Mouse (Mus musculus) kidney, embryonic 15.5 days (tissue): ENCODE measurements at regions not wholly inside any gene's neighbourhood (a gene's known extent, or its start where the extent isn't known, plus 50 kb on each side); places are given as distances from the start of the nearest gene placed in this dataset.

Source experiments
- ATAC-seq: fragments of 200-750 bp; cut with Nextera tagmentation; replicated peaks from 2 replicates; pipeline ENCODE4 v1.8.0; 2017; ENCODE audit warnings: moderate TSS enrichment; ENCODE audit not compliant: low FRiP score
- H3K27ac ChIP-seq: fragments of 300-500 bp; sonication (generic); 2 replicates; pipeline ENCODE4 v1.5.1; 2015; ENCODE audit warnings: mild to moderate bottlenecking, inconsistent platforms
- H3K27me3 ChIP-seq: fragments of 300-500 bp; sonication (generic); 2 replicates; pipeline ENCODE4 v1.6.1; 2015; ENCODE audit warnings: inconsistent platforms
- H3K36me3 ChIP-seq: fragments of 300-500 bp; sonication (generic); 2 replicates; pipeline ENCODE4 v1.6.1; 2015; ENCODE audit warnings: inconsistent platforms
- H3K4me1 ChIP-seq: fragments of 300-500 bp; sonication (generic); 2 replicates; pipeline ENCODE4 v1.6.1; 2015; ENCODE audit warnings: inconsistent platforms
- H3K4me2 ChIP-seq: fragments of 300-500 bp; sonication (generic); 2 replicates; pipeline ENCODE4 v1.6.1; 2015; ENCODE audit warnings: moderate library complexity, mild to moderate bottlenecking, inconsistent platforms
- H3K4me3 ChIP-seq: fragments of 300-500 bp; sonication (generic); replicated peaks from 2 replicates; pipeline ENCODE4 v1.5.1; 2015; ENCODE audit warnings: mild to moderate bottlenecking, inconsistent platforms
- H3K9ac ChIP-seq: fragments of 300-500 bp; sonication (generic); 2 replicates; pipeline ENCODE4 v1.6.1; 2015; ENCODE audit warnings: mild to moderate bottlenecking, inconsistent platforms
- H3K9me3 ChIP-seq: fragments of 300-500 bp; sonication (generic); replicated peaks from 2 replicates; pipeline ENCODE4 v1.6.1; 2016; ENCODE audit warnings: inconsistent platforms
- WGBS: fragments of 180-500 bp; shearing (Covaris S2); methylation state at CpG from one replicate; pipeline ENCODE4 v1.1.7; 2015; ENCODE audit warnings: mixed read lengths; 5-methylcytosine and 5-hydroxymethylcytosine counted together

DNA sequence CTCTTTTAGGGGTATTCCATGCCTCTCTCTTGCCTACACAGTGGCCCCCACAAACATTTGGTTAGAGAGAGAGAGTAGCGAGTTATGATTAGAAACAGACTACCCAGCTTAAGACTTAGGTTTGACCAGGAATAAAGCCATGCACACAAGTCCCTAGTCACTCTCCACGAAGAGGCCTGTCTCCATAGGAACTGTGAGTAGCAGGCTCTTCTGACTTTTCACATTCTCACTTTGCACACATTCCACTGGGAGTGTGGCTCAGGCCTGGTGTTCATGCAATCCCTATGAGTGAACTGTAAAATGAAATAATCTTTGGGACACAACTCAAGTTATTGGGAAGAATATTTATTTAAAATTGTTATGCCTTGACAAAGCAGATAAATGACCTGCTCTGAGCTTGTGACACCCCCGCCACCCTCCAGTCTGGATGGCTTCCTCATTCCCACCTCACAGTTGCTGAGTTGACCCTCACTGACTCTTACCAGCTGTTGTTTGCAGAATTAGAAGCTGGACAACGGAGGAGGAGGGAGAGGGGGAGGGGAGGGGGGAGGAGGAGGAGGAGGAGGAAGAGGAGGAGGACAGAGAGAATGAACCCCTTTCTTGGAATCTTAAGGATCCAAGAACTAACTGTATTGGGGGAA, 78.7 kb upstream of the Egln3 start:
- Histone ChIP-seq H3K4me3 (no peak overlapping the region), H3K9me3 (no peaks in the 10 kb centered on the region), H3K9ac (no peak overlapping the region), H3K27me3 (no peaks in the 10 kb centered on the region), H3K36me3 (no peaks in the 10 kb centered on the region), H3K4me2 (no peak overlapping the region), H3K27ac (no peak overlapping the region), H3K4me1 (no peaks in the 10 kb centered on the region)
- 57% methylated on average over 4 of the region's 4 CpGs for WGBS
- ATAC-seq: no peak

DNA sequence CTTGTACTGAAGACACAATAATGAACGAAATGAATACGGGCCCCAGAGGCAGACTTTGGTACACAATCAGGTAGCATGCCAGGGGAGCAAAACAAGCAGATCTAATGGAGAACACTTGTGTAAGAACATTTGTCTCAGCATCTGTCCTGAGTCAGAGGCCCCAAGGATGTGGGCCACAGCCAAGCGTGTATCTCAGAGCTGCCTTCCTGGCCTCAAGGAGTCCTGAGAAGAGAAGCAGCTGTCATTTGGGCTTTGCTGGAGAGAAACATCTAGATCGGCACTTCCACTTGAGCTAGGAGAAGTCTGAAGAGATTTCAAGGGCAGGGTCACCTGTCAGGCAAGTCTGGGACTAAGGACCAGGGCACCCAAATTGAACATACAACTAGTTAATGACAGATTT, 76.8 kb upstream of the Egln3 start:
- Histone ChIP-seq H3K36me3 (no peaks in the 10 kb centered on the region), H3K4me2 (no peak overlapping the region), H3K4me3 (no peak overlapping the region), H3K9me3 (no peaks in the 10 kb centered on the region), H3K9ac (no peak overlapping the region), H3K27ac (no peak overlapping the region), H3K4me1 (no peaks in the 10 kb centered on the region), H3K27me3 (no peaks in the 10 kb centered on the region)
- 76% methylated on average over 4 of the region's 4 CpGs for WGBS
- no peak for ATAC-seq

DNA sequence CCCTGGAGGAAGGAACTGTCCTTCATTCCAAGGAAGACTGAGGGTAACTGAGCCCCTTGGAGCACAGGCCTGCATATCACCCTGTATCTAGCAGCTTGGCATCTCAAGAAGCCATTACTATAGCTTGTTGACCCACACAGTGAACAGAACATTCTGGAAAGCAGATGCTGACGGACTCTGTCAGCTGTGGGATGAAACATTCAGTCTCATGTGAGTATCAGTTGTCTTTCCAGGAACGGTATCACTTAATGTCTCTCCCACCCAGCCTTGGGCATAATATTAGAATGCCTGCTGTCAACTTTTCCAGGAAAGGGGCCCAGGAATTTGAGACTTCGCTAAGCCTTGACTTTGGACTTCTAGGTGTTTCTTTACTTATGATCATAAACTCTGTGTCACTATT, 76.3 kb upstream of the Egln3 start:
- no peak for ATAC-seq
- WGBS: 70% methylated on average over 3 of the region's 3 CpGs
- Histone ChIP-seq H3K36me3 (no peaks in the 10 kb centered on the region), H3K27me3 (no peaks in the 10 kb centered on the region), H3K9ac (no peak overlapping the region), H3K4me2 (no peak overlapping the region), H3K4me1 (no peaks in the 10 kb centered on the region), H3K27ac (no peak overlapping the region), H3K9me3 (no peaks in the 10 kb centered on the region), H3K4me3 (no peak overlapping the region)

GRCm38 (mm10) chr12:54276978-54277537, 73.4 kb upstream of the Egln3 start:
- Histone ChIP-seq H3K4me2 (no peak overlapping the region), H3K36me3 (no peaks in the 10 kb centered on the region), H3K27me3 (no peaks in the 10 kb centered on the region), H3K27ac (no peak overlapping the region), H3K9ac (no peak overlapping the region), H3K9me3 (no peaks in the 10 kb centered on the region), H3K4me3 (no peak overlapping the region), H3K4me1 (no peaks in the 10 kb centered on the region)
- 55% methylated on average over 7 of the region's 7 CpGs for WGBS
- no peak for ATAC-seq

DNA sequence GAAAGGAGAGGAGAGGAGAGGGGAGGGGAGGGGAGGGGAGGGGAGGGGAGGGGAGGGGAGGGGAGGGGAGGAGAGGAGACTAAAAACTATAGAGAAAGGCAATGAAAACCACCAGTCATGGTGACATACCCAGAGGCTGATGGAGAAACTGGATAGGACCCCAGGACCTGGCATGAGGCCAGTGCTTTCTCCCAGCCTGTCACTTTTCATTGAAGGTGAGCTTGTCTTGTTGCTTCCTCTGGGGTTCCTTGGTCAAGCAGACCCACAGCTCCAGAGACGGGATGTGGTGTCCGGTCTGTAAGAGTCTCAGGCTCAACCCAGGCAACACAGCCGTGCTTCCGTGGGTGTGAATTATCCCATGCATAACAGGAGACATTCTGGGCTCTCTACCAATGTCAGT, 69.8 kb upstream of the Egln3 start:
- H3K4me2 ChIP-seq: no peak overlapping the region
- H3K4me3 ChIP-seq: no peak overlapping the region
- ATAC-seq: no peak
- no peaks in the 10 kb centered on the region for H3K36me3 ChIP-seq
- H3K27me3 ChIP-seq: no peaks in the 10 kb centered on the region
- H3K9me3 ChIP-seq: no peaks in the 10 kb centered on the region
- no peaks in the 10 kb centered on the region for H3K4me1 ChIP-seq
- no peak overlapping the region for H3K27ac ChIP-seq
- WGBS: 77% methylated on average over 4 of the region's 4 CpGs
- H3K9ac ChIP-seq: no peak overlapping the region

DNA sequence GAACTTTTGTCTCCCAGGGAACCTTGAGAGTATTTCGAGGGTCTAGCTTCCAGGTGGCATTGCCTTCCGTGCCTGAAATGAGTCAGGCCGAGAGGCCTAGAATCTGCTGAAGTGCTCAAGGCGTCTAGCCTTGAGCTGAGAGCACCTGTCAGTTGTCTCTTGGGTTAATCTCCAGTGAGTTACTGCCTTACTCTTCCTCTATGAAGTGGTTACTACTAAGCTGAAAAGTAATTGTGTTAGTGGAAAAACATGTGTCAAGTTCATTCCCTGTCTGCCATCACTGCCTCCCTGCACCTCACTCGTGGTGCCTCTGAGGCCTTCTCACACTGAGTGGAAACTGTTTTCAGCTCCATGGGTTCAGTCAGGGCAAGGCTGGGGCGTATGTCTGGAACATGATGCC, 69.0 kb upstream of the Egln3 start:
- 85% methylated on average over 6 of the region's 6 CpGs for WGBS

GRCm38 (mm10) chr12:54272226-54272625, 68.6 kb upstream of the Egln3 start:
- no peaks in the 10 kb centered on the region for H3K4me1 ChIP-seq
- no peaks in the 10 kb centered on the region for H3K36me3 ChIP-seq
- H3K4me2 ChIP-seq: no peak overlapping the region
- no peak overlapping the region for H3K27ac ChIP-seq
- H3K4me3 ChIP-seq: no peak overlapping the region
- H3K9me3 ChIP-seq: no peaks in the 10 kb centered on the region
- 64% methylated on average over 2 of the region's 2 CpGs for WGBS
- ATAC-seq: no peak
- H3K27me3 ChIP-seq: no peaks in the 10 kb centered on the region
- no peak overlapping the region for H3K9ac ChIP-seq

More for the DNA sequence above, 69.0 kb upstream of the Egln3 start:
- Histone ChIP-seq H3K36me3 (no peaks in the 10 kb centered on the region), H3K4me2 (no peak overlapping the region), H3K9ac (no peak overlapping the region), H3K9me3 (no peaks in the 10 kb centered on the region), H3K4me1 (no peaks in the 10 kb centered on the region), H3K27ac (no peak overlapping the region), H3K27me3 (no peaks in the 10 kb centered on the region), H3K4me3 (no peak overlapping the region)
- no peak for ATAC-seq

- H3K27me3 ChIP-seq: no peaks in the 10 kb centered on the region
- no peaks in the 10 kb centered on the region for H3K36me3 ChIP-seq
- ATAC-seq: no peak
- no peaks in the 10 kb centered on the region for H3K9me3 ChIP-seq
- no peak overlapping the region for H3K9ac ChIP-seq
- WGBS: 61% methylated on average over 3 of the region's 3 CpGs
- H3K27ac ChIP-seq: no peak overlapping the region
- H3K4me3 ChIP-seq: no peak overlapping the region
- H3K4me2 ChIP-seq: no peak overlapping the region
- H3K4me1 ChIP-seq: peaks cover 19% of the 10 kb centered on the region
These were observed 62.2 kb upstream of the Egln3 start for GRCm38 (mm10) chr12:54265852-54266251.

DNA sequence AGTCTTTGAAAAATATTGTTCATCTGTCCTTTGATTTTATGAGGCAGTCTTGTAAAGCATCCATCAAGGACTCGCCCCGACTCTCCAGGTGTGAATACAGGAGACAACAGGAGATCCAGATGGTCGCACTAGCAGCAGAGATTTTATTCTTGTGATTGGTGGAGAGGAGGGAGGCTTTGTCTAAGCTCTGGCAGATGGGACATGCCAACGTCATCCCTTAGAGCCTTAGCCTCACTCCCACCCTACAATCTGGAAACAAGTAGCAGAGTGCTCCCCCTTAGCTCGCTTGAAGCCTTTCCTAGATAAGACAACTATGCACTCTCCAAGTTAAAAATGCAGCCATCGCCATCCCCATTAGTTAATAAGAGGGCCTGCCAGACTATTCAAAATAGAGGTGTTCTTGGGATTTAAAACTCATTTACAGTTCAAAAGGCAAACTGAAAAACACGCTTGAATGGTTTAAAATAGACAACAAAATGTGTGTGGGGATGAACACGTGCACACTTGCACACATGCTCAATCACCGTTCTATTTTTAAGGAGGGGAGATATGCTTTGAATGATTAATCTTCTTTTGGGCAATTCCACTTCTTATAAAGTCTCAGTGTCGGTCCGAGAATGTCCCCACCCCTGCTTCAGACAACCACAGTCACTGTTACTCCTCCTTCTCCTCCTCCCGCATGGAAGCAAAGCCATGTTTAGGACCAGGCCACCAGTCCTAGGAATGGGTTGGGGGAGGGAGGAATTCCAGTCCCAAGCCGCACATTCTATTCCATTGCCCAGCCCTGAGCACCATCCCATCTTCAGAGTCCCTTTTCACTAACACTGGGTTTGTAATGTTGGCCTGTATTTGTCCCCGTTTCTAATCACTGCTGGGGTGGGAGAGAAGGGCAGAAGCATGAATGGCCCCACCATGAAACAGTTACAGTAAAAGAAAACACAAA, 61.5 kb upstream of the Egln3 start:
- no peaks in the 10 kb centered on the region for H3K9me3 ChIP-seq
- WGBS: 62% methylated on average over 14 of the region's 14 CpGs
- ATAC-seq: no peak
- H3K36me3 ChIP-seq: no peaks in the 10 kb centered on the region
- H3K27me3 ChIP-seq: no peaks in the 10 kb centered on the region
- H3K4me3 ChIP-seq: no peak overlapping the region
- H3K27ac ChIP-seq: no peak overlapping the region
- no peak overlapping the region for H3K4me2 ChIP-seq
- H3K4me1 ChIP-seq: peaks cover 19% of the 10 kb centered on the region
- no peak overlapping the region for H3K9ac ChIP-seq

GRCm38 (mm10) chr12:54264418-54264733, 60.7 kb upstream of the Egln3 start:
- Histone ChIP-seq H3K27ac (no peak overlapping the region), H3K27me3 (no peaks in the 10 kb centered on the region), H3K4me1 (peaks cover 19% of the 10 kb centered on the region), H3K9ac (no peak overlapping the region), H3K36me3 (no peaks in the 10 kb centered on the region), H3K9me3 (no peaks in the 10 kb centered on the region), H3K4me3 (no peak overlapping the region), H3K4me2 (no peak overlapping the region)
- ATAC-seq: no peak
- WGBS: 38% methylated on average over 4 of the region's 4 CpGs

DNA sequence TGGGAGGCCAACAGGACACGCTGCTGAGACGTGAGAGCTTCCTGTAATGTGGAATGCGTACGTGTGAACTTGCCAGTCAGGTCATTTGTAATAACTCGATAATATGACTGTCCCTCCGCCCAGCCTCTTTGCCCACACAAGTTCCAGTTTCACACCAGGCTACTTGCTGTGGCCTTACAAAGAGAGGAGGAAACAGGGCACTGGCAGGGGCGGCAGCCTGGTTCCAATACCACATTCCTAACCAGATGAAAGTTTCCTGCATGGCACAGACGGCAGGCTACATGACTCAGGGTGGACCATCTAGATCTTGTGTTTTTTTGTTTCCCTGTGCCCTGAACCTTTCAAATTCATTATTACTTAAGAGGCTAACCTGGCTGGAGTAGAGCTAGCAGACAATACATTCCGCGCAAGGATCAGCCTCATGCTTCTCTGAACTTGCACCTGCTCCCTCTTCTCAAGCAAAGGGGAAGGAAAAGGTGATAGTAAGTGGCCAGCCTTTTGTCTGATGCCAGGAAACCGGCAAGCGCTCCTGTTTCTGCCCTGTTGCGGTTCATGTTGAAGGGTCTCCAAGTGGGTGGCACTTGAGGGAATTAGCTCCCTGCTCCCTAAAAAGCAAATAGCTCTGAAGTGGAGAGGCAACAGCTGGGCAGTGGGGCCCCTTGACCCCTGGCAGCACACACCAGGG, 60.2 kb upstream of the Egln3 start:
- Histone ChIP-seq H3K9me3 (no peaks in the 10 kb centered on the region), H3K9ac (no peak overlapping the region), H3K4me3 (no peak overlapping the region), H3K4me1 (peaks cover 19% of the 10 kb centered on the region), H3K27ac (no peak overlapping the region), H3K27me3 (no peaks in the 10 kb centered on the region), H3K36me3 (no peaks in the 10 kb centered on the region), H3K4me2 (no peak overlapping the region)
- WGBS: 59% methylated on average over 13 of the region's 13 CpGs
- no peak for ATAC-seq
